Mouse (Mus musculus) ovary, postnatal 14 days (tissue): ENCODE results near the gene Sorcs2.

ENCODE experiments used
- DNase-seq: peaks from one replicate; pipeline ENCODE4 v3.0.0; 2022; ENCODE audit warnings: low spot score

The Sorcs2 gene

DNA sequence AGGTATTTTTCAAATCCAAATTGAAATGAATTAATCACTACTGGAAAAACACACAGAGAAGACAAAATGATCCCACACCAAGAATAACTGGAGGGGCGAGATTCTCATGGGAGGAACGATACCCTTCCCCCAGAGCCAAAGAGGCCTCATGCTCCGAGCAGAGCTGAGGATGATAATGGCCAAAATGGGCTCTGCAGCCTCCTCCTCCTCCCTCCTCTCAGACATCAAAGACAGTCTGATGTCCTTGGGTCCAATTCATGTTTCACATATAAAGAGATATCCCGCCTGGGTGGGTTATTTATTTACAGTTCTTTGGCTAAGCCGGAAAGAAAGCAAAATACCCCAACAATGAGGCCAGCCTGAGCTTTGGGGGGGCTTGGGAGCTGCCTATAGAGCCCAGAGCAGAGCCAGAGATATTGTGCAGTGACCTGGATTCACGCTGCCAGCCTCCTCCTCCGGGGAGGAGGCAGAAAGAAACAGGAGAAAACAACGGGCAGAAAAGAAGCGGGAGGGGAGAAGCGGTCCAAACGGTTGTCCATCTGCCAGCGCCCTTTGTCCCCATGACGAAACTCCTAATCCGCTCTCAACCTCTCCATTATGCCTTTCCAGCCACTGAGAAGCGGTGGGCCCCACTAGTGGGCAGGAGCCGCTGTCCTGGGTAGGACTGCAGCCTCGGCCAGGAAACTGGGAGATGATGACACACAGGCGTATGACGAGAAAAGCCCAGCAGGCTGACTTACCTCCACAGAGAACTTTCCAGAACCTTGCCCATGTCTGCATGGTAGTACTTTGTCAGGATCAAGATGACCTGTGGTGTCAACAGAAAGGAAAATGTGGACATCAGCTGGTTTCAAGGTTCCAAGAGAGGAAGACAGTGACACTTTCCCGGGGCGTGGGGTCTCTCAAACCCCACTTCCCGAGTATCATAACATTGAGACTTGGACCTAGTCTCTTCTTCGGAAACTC is 169.3 kb downstream of the Sorcs2 start:
- no peak for DNase-seq

DNA sequence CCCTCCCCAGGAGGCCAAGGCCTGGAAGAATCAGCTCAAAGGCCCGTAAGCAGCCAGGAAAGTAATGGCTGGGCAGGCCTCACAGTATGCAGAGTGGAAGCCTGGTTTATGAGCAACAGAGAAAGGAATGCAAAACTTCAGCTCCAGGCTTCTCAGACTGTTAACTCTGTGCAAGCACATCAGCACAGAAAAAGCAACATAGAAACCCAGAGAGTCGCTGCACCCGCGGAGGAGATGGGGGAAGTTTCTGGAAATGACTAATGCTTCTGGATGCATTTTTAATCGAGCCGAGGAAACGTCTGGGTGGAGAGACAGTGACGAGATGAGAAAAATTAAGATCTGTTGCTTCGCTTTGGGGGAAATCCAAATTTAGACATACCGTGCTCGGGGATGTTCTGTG is 171.6 kb downstream of the Sorcs2 start:
- no peak for DNase-seq

GRCm38 (mm10) chr5:36225855-36226254 is 172.1 kb downstream of the Sorcs2 start:
- DNase-seq = no peak

DNA sequence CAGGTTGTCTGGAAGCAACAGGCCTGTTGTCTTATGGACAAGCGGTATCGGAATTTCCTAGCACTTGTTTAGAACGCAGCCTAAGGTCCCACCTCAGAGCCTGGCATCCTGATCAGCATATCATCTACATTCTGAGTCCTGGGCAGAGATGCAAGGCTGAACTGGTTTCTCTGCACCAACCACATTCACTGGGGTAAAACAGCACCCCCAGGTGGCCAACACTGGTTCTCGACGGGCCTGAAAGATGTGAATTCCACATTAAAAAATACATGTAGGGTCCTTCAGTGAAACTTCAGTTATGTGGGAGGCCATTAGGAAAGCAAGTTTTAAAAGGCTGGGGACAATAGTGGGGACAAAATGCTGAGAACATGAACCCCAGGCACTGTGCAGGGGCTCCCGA is 174.2 kb downstream of the Sorcs2 start:
- DNase-seq = peak; percentile 40

DNA sequence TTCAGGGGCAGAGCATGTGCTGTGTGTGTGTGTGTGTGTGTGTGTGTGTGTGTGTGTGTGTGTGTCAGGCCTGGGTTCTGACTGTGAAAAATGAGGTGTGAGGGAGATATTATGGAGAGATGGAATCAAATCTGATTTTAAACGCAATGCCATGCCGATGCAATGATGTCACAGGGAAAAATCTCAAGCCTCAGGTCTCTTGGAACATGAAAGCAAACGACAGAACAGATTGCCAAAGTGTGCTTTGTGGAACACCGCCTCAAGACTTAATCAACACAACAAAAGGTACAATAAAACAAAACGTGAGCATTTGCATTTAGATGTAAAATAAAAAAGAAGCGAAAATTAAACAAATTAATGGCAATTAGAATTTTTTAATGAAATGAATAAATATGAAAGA is 177.3 kb downstream of the Sorcs2 start:
- no peak for DNase-seq

GRCm38 (mm10) chr5:36220105-36220504 is 177.8 kb downstream of the Sorcs2 start:
- DNase-seq = no peak

GRCm38 (mm10) chr5:36213310-36213709 is 184.6 kb downstream of the Sorcs2 start:
- DNase-seq = no peak

DNA sequence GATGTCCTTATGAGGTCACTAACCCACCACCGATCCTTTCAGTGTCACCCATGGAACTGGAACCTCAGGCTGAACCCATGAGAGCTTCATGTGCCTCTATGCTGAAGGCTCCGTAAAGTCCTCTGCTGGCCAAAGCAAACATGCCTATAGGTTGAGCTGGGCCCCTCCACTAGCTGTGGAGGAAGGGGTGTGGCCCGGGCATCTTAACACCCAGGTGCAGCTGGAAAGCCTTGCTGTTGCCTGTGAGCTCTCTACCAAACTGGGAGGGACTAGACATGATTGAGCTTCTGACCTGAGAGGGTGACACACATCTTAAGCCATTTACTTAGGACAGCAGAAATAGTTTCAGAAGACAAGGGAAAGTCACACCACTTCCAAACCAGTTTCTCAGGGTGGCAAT is 189.1 kb downstream of the Sorcs2 start:
- no peak for DNase-seq

- no peak for DNase-seq
Measured at GRCm38 (mm10) chr5:36205397-36205796, 192.5 kb downstream of the Sorcs2 start.

- no peak for DNase-seq
Measured at GRCm38 (mm10) chr5:36203916-36204315, 194.0 kb downstream of the Sorcs2 start, which contains the start of gene Psapl1. Gene Psapl1 (plus strand): TSS chr5:36204021.

- DNase-seq = no peak
Measured at GRCm38 (mm10) chr5:36203421-36203820, 194.5 kb downstream of the Sorcs2 start.

DNA sequence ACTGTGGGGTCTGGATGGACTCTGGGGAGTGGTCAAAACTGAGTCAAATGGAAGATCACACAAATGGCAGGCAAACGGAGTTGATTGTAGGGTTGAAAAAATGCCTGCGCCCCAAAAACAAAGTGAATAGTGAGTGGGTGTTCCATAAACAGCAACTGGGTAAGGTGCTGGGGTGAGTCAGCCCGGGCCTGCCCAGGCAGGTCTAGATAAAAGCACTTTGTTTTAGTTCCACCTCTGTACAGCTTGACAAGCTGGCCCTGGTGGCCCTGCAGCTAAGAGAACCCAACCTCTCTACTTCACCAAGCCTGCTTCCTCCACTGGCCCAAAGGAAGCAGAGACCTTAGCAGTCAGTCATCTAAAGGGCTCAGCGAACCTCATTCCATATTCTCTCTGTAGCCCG is 195.2 kb downstream of the Sorcs2 start:
- no peak for DNase-seq

GRCm38 (mm10) chr5:36199519-36199918 is 198.4 kb downstream of the Sorcs2 start:
- no peak for DNase-seq

DNA sequence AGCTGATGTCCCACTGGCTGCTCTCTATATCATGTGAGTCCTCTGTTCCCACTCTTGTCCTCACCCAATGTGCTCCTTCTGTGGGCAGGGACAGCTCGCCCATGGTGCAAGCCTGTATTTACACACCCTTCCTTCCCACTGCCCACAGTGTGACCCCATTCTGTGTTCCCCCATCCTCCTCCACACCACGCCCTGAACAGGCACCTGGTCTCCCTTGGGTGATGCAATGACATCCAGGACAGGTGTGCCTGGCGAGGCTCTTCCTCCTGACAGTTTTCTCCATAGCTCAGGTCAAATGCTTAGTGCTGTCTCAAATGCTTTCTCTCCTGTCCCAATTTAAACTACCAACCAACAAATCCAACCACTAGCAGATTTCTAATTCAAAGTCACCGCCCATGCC is 202.5 kb downstream of the Sorcs2 start:
- DNase-seq = no peak

- DNase-seq = no peak
Measured at GRCm38 (mm10) chr5:36194631-36195030, 203.3 kb downstream of the Sorcs2 start.

DNA sequence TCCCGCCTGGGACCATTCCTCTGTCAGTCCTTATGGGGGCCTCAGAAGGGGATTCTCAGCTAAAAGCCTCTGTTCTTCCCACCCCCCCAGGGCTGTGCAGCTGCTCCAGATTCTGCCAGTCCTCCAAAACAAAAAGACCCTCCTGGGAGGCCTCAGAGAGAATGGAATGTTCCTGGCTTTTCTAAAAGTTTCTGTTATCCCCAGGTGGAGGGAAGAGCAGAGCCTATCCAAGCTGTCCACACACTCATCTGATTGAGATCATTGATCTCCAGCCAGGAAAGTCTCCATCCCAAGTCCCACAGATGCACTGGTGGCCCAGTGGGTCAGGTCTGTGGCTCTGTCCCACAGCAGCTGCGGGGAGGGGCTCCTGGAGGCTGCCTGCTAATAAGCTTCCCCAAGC is 205.3 kb downstream of the Sorcs2 start:
- no peak for DNase-seq

DNA sequence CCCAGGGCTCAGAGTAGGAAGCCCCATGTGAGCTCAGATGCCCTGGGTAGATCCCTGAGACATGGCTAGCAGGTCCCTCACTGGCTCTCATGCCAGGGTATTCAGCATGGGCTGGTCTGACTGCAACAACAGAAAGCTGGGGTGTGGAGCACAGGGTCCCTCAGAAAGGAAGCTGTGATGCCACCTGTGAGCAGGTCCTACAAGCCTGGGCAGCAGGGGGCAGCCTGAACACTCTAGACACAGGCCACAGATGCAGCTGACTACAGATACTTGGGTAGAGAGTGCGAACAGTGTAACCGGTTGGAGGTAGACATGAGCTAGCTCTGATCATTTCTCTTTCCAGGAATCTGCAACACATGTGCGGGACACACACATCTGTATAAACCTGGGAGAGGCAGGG is 206.1 kb downstream of the Sorcs2 start:
- DNase-seq = no peak

- DNase-seq = no peak
Measured at GRCm38 (mm10) chr5:36191285-36191684, 206.7 kb downstream of the Sorcs2 start.

DNA sequence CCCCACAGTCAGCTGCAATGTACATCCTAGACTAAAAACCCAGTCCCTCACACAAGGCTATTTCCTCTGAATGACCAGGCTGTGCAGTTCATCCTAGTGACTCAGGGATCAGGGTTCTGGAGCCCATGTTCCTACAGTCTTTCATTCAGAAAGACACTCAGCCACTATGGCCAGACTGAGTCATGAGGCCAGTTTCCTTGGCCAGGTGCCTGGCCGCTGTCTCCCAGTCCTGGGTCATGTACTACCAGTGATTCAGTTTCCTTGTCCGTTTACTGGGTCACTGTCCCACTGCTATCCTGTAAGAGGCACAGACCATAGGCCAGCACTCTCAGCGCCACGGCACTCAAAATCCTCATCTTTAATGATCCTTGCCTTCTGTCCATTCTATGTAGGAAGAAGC is 209.6 kb downstream of the Sorcs2 start:
- no peak for DNase-seq

DNA sequence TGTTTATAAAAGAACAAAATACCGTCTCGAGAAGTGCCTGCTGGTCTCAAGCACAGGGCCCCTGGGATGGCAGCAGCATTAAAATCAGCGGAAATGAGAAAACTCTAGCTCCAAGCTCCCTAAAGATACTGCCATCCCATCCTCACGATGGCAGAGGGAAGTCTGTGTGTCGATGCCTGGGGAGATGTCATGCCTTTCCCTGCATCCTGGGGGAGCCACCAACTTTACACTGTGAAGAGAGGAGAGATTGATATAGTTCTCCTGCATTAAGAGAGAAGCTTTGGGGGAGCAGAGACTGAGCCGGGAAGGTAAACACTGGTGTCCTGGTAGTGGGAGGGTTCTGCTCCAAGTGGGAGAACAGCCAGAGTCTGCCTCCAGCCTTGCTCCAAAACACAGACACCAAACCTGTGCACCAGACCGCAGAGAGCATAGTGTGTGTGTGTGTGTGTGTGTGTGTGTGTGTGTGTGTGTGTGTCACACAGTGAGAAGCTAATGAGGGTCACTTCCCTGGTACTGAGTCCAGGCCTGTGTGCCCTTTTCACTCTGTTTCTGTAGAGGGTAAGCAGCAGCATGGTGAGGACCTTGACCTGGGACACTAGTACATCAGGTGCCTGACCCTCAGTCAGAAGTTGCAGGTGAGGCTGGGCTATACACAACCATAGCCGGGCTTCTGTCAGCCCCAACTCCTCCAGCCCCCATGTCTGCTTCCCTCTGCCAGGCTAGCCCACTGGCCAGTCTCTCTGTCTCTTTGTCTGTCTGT is 211.5 kb downstream of the Sorcs2 start:
- DNase-seq = no peak

- DNase-seq = no peak
Measured at GRCm38 (mm10) chr5:36182326-36182725, 215.6 kb downstream of the Sorcs2 start.

GRCm38 (mm10) chr5:36179708-36180107 is 218.2 kb downstream of the Sorcs2 start:
- DNase-seq = no peak

DNA sequence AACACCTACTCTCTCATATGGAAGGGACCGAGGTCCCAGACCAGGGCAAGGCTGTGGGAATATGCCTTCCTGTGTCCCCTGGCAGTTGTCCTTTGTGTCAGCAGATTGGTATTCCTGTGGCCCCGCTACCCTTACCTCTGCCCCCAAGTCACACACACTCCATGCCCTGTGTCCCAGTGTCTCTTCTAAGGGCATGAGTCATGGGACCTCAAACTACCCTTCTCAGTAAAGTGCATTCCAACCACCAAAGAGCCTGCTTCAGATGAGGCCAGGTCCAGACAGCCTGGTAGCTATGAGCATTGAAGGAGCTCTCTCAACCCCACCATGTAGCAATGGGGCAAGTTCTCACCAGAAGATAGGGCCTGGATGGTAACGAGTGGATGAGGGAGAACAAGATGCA is 219.2 kb downstream of the Sorcs2 start:
- DNase-seq = no peak
